In genomic region chr7:59245541-59245940, GRCm38 (mm10) we compare ENCODE assay signal across 14 mouse cellular contexts. TPM values are rescaled to one million over a fixed set of nuclear protein-coding genes. Genes with fewer than 3 reads are reported as not detected.
A peak's percentile ranks its signal among the peaks of the same experiment; 100 is the strongest.
DNase-seq lines count a peak whose midpoint lies in the region; ATAC-seq and TF ChIP-seq lines count a peak whose summit lies in the region.
"Had no signal": no experiment of that assay in that cellular context is flagged by ENCODE, and none has a peak within 500 bp of the region (broad histone marks: within the 10 kb centered on the region; RNA-seq: fewer than 3 reads in every experiment).

No protein-coding gene starts in this region.

- H3K36me3 ChIP-seq in lung, embryonic 14.5 days (ENCODE audit: insufficient read depth): peaks cover 7% of the 10 kb centered on the region
- H3K36me3 ChIP-seq in limb, embryonic 10.5 days: peaks cover 31% of the 10 kb centered on the region

- H3K4me1 ChIP-seq in cerebellum, adult 2 months (ENCODE audit: control insufficient read depth, insufficient read depth, low read length): no peaks in the 10 kb centered on the region
- no peaks in the 10 kb centered on the region for H3K4me1 ChIP-seq in lung, embryonic 14.5 days (ENCODE audit: insufficient read depth)
- no peaks in the 10 kb centered on the region for H3K4me1 ChIP-seq in limb, embryonic 10.5 days
- H3K4me1 ChIP-seq: heart, embryonic 15.5 days; kidney, embryonic 15.5 days had no signal

- no peak for TF ChIP-seq POLR2A in cerebellum, adult 2 months (IDR thresholded peaks at IDR 0.05; ENCODE audit: borderline replicate concordance, insufficient read depth, low read length)

- no peak for DNase-seq in cerebellum, adult 2 months
- DNase-seq in cerebellum, postnatal 36 days: no peak
- DNase-seq in lung, embryonic 14.5 days: peak; percentile 8
- DNase-seq in lung, postnatal 10 days: no peak
- peak; percentile 41 for DNase-seq in brain, adult 2 months (ENCODE audit: low read depth, low spot score)
- peak; percentile 41 for DNase-seq in thymus, postnatal 14 days
- no peak for DNase-seq in urinary bladder, postnatal 25 days (ENCODE audit: low spot score)
- DNase-seq in limb, embryonic 10.5 days (ENCODE audit: low spot score): no peak
- DNase-seq: right cerebral cortex, postnatal 4 days had no signal

- no peak overlapping the region for H3K4me2 ChIP-seq in lung, embryonic 14.5 days
- H3K4me2 ChIP-seq: heart, embryonic 15.5 days; kidney, embryonic 15.5 days; neural tube, embryonic 13.5 days had no signal

- 98% methylated on average over 2 of the region's 2 CpGs for WGBS in cerebellum, adult 2 months
- 95% methylated on average over 2 of the region's 2 CpGs for WGBS in lung, embryonic 14.5 days
- WGBS in limb, embryonic 10.5 days: 97% methylated on average over 2 of the region's 2 CpGs

- H3K4me3 ChIP-seq in cerebellum, adult 2 months (replicated peaks; ENCODE audit: insufficient read depth, low read depth, low read length): no peak overlapping the region
- H3K4me3 ChIP-seq in lung, embryonic 14.5 days (ENCODE audit: low read depth, low read length): no peak overlapping the region
- H3K4me3 ChIP-seq in limb, embryonic 10.5 days: no peak overlapping the region
- H3K4me3 ChIP-seq: heart, embryonic 15.5 days; kidney, embryonic 15.5 days; neural tube, embryonic 13.5 days had no signal

- ATAC-seq in lung, embryonic 14.5 days (ENCODE audit: insufficient read depth): no peak
- ATAC-seq: activated CD4-positive, CD25-positive, alpha-beta regulatory T cell, adult 4 months had no signal

- no peak overlapping the region for H3K9ac ChIP-seq in lung, embryonic 14.5 days
- H3K9ac ChIP-seq: heart, embryonic 15.5 days; kidney, embryonic 15.5 days; neural tube, embryonic 13.5 days had no signal

- H3K27me3 ChIP-seq in cerebellum, adult 2 months (ENCODE audit: control insufficient read depth, insufficient read depth, low read length): no peaks in the 10 kb centered on the region
- no peaks in the 10 kb centered on the region for H3K27me3 ChIP-seq in lung, embryonic 14.5 days (ENCODE audit: insufficient read depth, low read length)
- H3K27me3 ChIP-seq in limb, embryonic 10.5 days (ENCODE audit: low read depth, poor library complexity, severe bottlenecking): no peaks in the 10 kb centered on the region
- H3K27me3 ChIP-seq: heart, embryonic 15.5 days; kidney, embryonic 15.5 days; neural tube, embryonic 13.5 days had no signal

- H3K27ac ChIP-seq in cerebellum, adult 2 months (ENCODE audit: insufficient read depth, low read length): no peak overlapping the region
- no peak overlapping the region for H3K27ac ChIP-seq in lung, embryonic 14.5 days (ENCODE audit: low read depth)
- no peak overlapping the region for H3K27ac ChIP-seq in limb, embryonic 10.5 days
- H3K27ac ChIP-seq: heart, embryonic 15.5 days; kidney, embryonic 15.5 days; macrophage; neural tube, embryonic 13.5 days had no signal

- no peaks in the 10 kb centered on the region for H3K9me3 ChIP-seq in lung, embryonic 14.5 days (ENCODE audit: low read depth, low read length)
- no peaks in the 10 kb centered on the region for H3K9me3 ChIP-seq in limb, embryonic 10.5 days (replicated peaks)
- H3K9me3 ChIP-seq: heart, embryonic 15.5 days; kidney, embryonic 15.5 days; neural tube, embryonic 13.5 days had no signal

- TF ChIP-seq CTCF in cerebellum, adult 2 months (IDR thresholded peaks at IDR 0.05; ENCODE audit: borderline replicate concordance, insufficient read depth, low read depth, low read length): 0 out of 2 replicates have a peak, but pooled peaks have one; percentile 1
- peak; percentile 17; the same call in 1 of the 2 replicates for TF ChIP-seq CTCF in lung, embryonic 14.5 days (IDR thresholded peaks at IDR 0.05; ENCODE audit: low read depth)

RNA-seq across cellular contexts. Expression of gene Ube3a, which starts 17.0 kb away (rescaled TPM):
- polyA plus RNA-seq in cerebellum, adult 2 months (2012; rRNA removed): 34.5 and 41.3 TPM in 2 replicates
- 118 and 123 TPM in 2 replicates for polyA plus RNA-seq in lung, embryonic 14.5 days (2014; fragmentation: Nextera tagmentation; extraction: Ambion mirVana)
- 97.4 and 105 TPM in 2 replicates for polyA plus RNA-seq in limb, embryonic 10.5 days (2016; fragmentation: Nextera tagmentation; extraction: Ambion mirVana)

Comparison
In these comparisons a context has a peak if more than half of its experiments do, and no peak if none do; other contexts are left out.
1. DNase-seq: peak in lung, embryonic 14.5 days (single experiment), brain, adult 2 months (single experiment) and thymus, postnatal 14 days (single experiment); none in cerebellum, adult 2 months (0 of 2), cerebellum, postnatal 36 days (0 of 2), lung, postnatal 10 days (single experiment), urinary bladder, postnatal 25 days (single experiment) and limb, embryonic 10.5 days (single experiment).